Mouse (Mus musculus) lung, postnatal 0 days (tissue): ENCODE measurements around the gene Ptger1.

Experiments
- CTCF ChIP-seq: IDR thresholded peaks from 2 replicates; pipeline ENCODE4 v1.5.1; 2016; ENCODE audit warnings: antibody characterized with exemption, mild to moderate bottlenecking
- EP300 ChIP-seq: IDR thresholded peaks from 2 replicates; pipeline ENCODE4 v1.6.1; 2016; ENCODE audit warnings: antibody characterized with exemption, mild to moderate bottlenecking, control low read depth

GRCm38 (mm10) chr8:83618566-83618965 is 47.9 kb upstream of the Ptger1 start:
- TF ChIP-seq CTCF: no peak
- no peak for TF ChIP-seq EP300
